24 mouse cellular contexts compared by ENCODE assay signal in genomic region chr3:65457931-65458330, GRCm38 (mm10).
"Had no signal": no experiment of that assay in that cellular context is flagged by ENCODE, and none has a peak within 500 bp of the region (broad histone marks: within the 10 kb centered on the region; RNA-seq: fewer than 3 reads in every experiment).

No protein-coding gene starts in this region.

- H3K4me3 ChIP-seq: heart, embryonic 10.5 days; heart, embryonic 12.5 days; hindbrain, embryonic 10.5 days; hindbrain, embryonic 12.5 days; intestine, embryonic 15.5 days; layer of hippocampus, adult 2 months; left cerebral cortex, adult 2 months; limb, embryonic 13.5 days; limb, embryonic 15.5 days; liver, embryonic 12.5 days had no signal

- H3K27ac ChIP-seq: heart, embryonic 10.5 days; hindbrain, embryonic 10.5 days; hindbrain, embryonic 12.5 days; hindbrain, embryonic 14.5 days; intestine, embryonic 15.5 days; layer of hippocampus, adult 2 months; left cerebral cortex, adult 2 months; limb, embryonic 13.5 days; limb, embryonic 15.5 days; liver, embryonic 12.5 days had no signal

- H3K27me3 ChIP-seq: heart, embryonic 12.5 days; hindbrain, embryonic 12.5 days; intestine, embryonic 15.5 days; limb, embryonic 13.5 days; limb, embryonic 15.5 days; liver, embryonic 12.5 days had no signal

- DNase-seq: gastrocnemius, postnatal 10 days; gastrocnemius, postnatal 25 days; heart, adult 18-20 months; heart, postnatal 10 days; heart, postnatal 4 days; kidney, adult 18-20 months; kidney, adult 8-10 months; kidney, postnatal 10 days; kidney, postnatal 25 days; kidney, postnatal 4 days had no signal

- H3K4me1 ChIP-seq: liver, embryonic 12.5 days had no signal

- ATAC-seq: hindbrain, embryonic 16.5 days; inflammation-experienced regulatory T-cells, adult 6 months; intestine, embryonic 15.5 days; intestine, postnatal 0 days; liver, embryonic 12.5 days had no signal
